Mouse (Mus musculus) brain, adult 10 weeks (tissue): ENCODE measurements around the gene Atg4d. TPM values are rescaled to one million over a fixed set of nuclear protein-coding genes. Genes with fewer than 3 reads are reported as not detected.

Source experiments
- polyA plus RNA-seq: library from polyadenylated mRNA; stranded (reverse); fragments of 350-450 nt; fragmentation: Illumina TruSeq; extraction: RNeasy Lipid Tissue Mini Kit (QIAGEN cat#74804); gene quantifications from one replicate; pipeline ENCODE4 v1.2.3, GENCODE M21; 2015; ENCODE audit warnings: low read depth, low replicate concordance

Gene Atg4d
- polyA plus RNA-seq = 43.8 TPM

GRCm38 (mm10) chr9:21265000-21265561 lies at the start of gene Atg4d:
Atg4d (plus strand) TSS chr9:21265293.

GRCm38 (mm10) chr9:21238733-21239464 lies 26.2 kb upstream of the Atg4d start, which contains the start of gene Keap1:
Keap1 (minus strand) TSS chr9:21239361.

GRCm38 (mm10) chr9:21248326-21248725 lies 16.8 kb upstream of the Atg4d start, which contains the start of gene S1pr5:
S1pr5 (minus strand) TSS chr9:21248443.

GRCm38 (mm10) chr9:21287571-21288402 lies 22.7 kb downstream of the Atg4d start, which contains the start of gene Kri1:
Kri1 (minus strand) TSS chr9:21287969.

GRCm38 (mm10) chr9:21291022-21291787 lies 26.1 kb downstream of the Atg4d start, which contains the start of gene Cdkn2d:
Cdkn2d (minus strand) TSS chr9:21291407.

GRCm38 (mm10) chr9:21312134-21312533 lies 47.0 kb downstream of the Atg4d start, which contains the start of gene Ap1m2:
Ap1m2 (minus strand) TSS chr9:21312337.

GRCm38 (mm10) chr9:21320619-21321512 lies 55.8 kb downstream of the Atg4d start, which contains the start of gene Slc44a2:
Slc44a2 (plus strand) TSS chr9:21320698.

Other genes with a start within 250 kb of the Atg4d start
- 1.8 TPM for gene Icam1, start 249.3 kb upstream of the Atg4d start, polyA plus RNA-seq
- gene Icam4, start 235.9 kb upstream of the Atg4d start, polyA plus RNA-seq = 1.9 TPM
- gene Icam5, start 233.2 kb upstream of the Atg4d start, polyA plus RNA-seq = 111 TPM
- gene Zglp1, start 198.2 kb upstream of the Atg4d start, polyA plus RNA-seq = not detected
- gene Gm49373, start 192.2 kb upstream of the Atg4d start, polyA plus RNA-seq = 1.4 TPM
- 105 TPM for gene Fdx1l, start 191.7 kb upstream of the Atg4d start, polyA plus RNA-seq
- gene Gm38431, start 173.3 kb upstream of the Atg4d start, polyA plus RNA-seq = 0.58 TPM
- 20.6 TPM for gene Raver1, start 173.3 kb upstream of the Atg4d start, polyA plus RNA-seq
- gene Tyk2, start 134.1 kb upstream of the Atg4d start, polyA plus RNA-seq = 8.4 TPM
- gene Cdc37, start 115.3 kb upstream of the Atg4d start, polyA plus RNA-seq = 183 TPM
- 61.8 TPM for gene Pde4a, start 99.6 kb upstream of the Atg4d start, polyA plus RNA-seq
- gene Keap1, start 25.9 kb upstream of the Atg4d start, polyA plus RNA-seq = 44.7 TPM
- 15.2 TPM for gene S1pr5, start 16.9 kb upstream of the Atg4d start, polyA plus RNA-seq
- 32.4 TPM for gene Kri1, start 22.7 kb downstream of the Atg4d start, polyA plus RNA-seq
- 74.0 TPM for gene Cdkn2d, start 26.1 kb downstream of the Atg4d start, polyA plus RNA-seq
- gene Ap1m2, start 47.0 kb downstream of the Atg4d start, polyA plus RNA-seq = 1.8 TPM
- 41.5 TPM for gene Slc44a2, start 55.4 kb downstream of the Atg4d start, polyA plus RNA-seq
- 63.8 TPM for gene Ilf3, start 102.6 kb downstream of the Atg4d start, polyA plus RNA-seq
- 23.6 TPM for gene Qtrt1, start 146.5 kb downstream of the Atg4d start, polyA plus RNA-seq
- 42.6 TPM for gene Dnm2, start 159.6 kb downstream of the Atg4d start, polyA plus RNA-seq
- gene Tmed1, start 245.0 kb downstream of the Atg4d start, polyA plus RNA-seq = 22.1 TPM